Comparison of ENCODE assay signal across 7 mouse cellular contexts in the genomic region with DNA sequence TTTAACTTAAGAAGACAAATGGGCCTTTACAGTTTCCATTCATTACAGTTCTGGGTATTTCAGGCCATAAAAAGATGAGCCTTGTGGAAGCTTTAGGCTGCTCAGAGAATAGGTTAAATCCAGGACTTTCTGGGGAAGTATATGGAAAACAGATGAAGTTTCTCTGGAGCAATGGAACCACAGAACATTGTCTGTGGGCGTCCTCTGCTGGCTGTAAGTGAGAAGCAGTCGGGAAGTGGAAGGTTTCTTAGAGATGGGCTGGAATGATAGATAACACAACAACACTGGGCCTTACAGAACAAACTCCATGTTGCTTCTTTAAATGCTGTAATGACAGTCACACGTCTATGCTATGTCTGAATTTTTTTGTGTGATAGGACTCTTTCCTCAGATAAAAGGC. TPM values are rescaled to one million over a fixed set of nuclear protein-coding genes. Genes with fewer than 3 reads are reported as not detected.
DNase-seq lines count a peak whose midpoint lies in the region; ATAC-seq and TF ChIP-seq lines count a peak whose summit lies in the region.

No protein-coding gene starts in this region.

- peak; percentile 50 for TF ChIP-seq CTCF in kidney, adult 2 months (conservative IDR thresholded peaks at IDR 0.05; ENCODE audit: insufficient read depth, insufficient read length, low read depth, low read length)

- no peak overlapping the region for H3K27ac ChIP-seq in kidney, adult 2 months (ENCODE audit: insufficient read depth, low read depth, low read length)
- no peak overlapping the region for H3K27ac ChIP-seq in kidney, embryonic 14.5 days (ENCODE audit: low read depth, low read length)

- intact Hi-C loops in left cerebral cortex, postnatal 4 days (cut with DNase I) = loop anchor here (5.0 to 10.0 kb wide), 2 partner anchors 125 to 417 kb away; a partner anchor contains a TSS

- H3K9ac ChIP-seq in kidney, embryonic 14.5 days (ENCODE audit: low read depth, low read length) = no peak overlapping the region

- WGBS in kidney, adult 2 months = 44% methylated on average over 3 of the region's 3 CpGs
- 31% methylated on average over 3 of the region's 3 CpGs for WGBS in kidney, embryonic 14.5 days

- no peak for TF ChIP-seq POLR2A in kidney, adult 2 months (IDR thresholded peaks at IDR 0.05; ENCODE audit: low read depth, low read length)

- H3K36me3 ChIP-seq in kidney, adult 2 months (ENCODE audit: control insufficient read depth, insufficient read depth, low read length) = no peaks in the 10 kb centered on the region
- H3K36me3 ChIP-seq in kidney, embryonic 14.5 days (ENCODE audit: control insufficient read depth, insufficient read depth, low read length) = no peaks in the 10 kb centered on the region

- H3K4me2 ChIP-seq in kidney, embryonic 14.5 days (replicated peaks; ENCODE audit: low read depth, low read length) = no peak overlapping the region

- H3K27me3 ChIP-seq in kidney, adult 2 months (replicated peaks; ENCODE audit: control insufficient read depth, insufficient read depth, low read length) = no peaks in the 10 kb centered on the region
- no peaks in the 10 kb centered on the region for H3K27me3 ChIP-seq in kidney, embryonic 14.5 days (ENCODE audit: control insufficient read depth, insufficient read depth, low read length)

- 0 out of 2 replicates have a peak, but pooled peaks cover 3% of the 10 kb centered on the region for H3K9me3 ChIP-seq in kidney, embryonic 14.5 days (ENCODE audit: control insufficient read depth, low read length)

- DNase-seq in kidney, adult 2 months = peak; percentile 65
- DNase-seq in ES-CJ7 (ENCODE audit: low read depth, low spot score) = peak; percentile 37
- peak; percentile 75 for DNase-seq in adipocyte (ENCODE audit: low spot score)
- DNase-seq in gastrocnemius, postnatal 10 days = peak; percentile 58
- DNase-seq in left cerebral cortex, postnatal 4 days = peak; percentile 35
- DNase-seq in B cell, adult 2 months = no peak

- ATAC-seq in kidney, embryonic 14.5 days (ENCODE audit: low FRiP score, low TSS enrichment) = no peak

- H3K4me3 ChIP-seq in kidney, adult 2 months (ENCODE audit: insufficient read depth, low read depth, low read length) = no peak overlapping the region
- H3K4me3 ChIP-seq in kidney, embryonic 14.5 days (ENCODE audit: low read length) = no peak overlapping the region

- H3K4me1 ChIP-seq in kidney, adult 2 months (ENCODE audit: control insufficient read depth, insufficient read depth, low read length) = peaks cover 4% of the 10 kb centered on the region; the same call in 1 of the 2 replicates
- H3K4me1 ChIP-seq in kidney, embryonic 14.5 days (ENCODE audit: control insufficient read depth, insufficient read depth, low read length) = no peaks in the 10 kb centered on the region

RNA-seq across cellular contexts. Expression of a gene that starts 10.8 kb away (rescaled TPM):
- polyA plus RNA-seq in kidney, adult 2 months (2012; rRNA removed) = 0.68 and 1.5 TPM in 2 replicates
- 3.3 and 5.1 TPM in 2 replicates for polyA plus RNA-seq in kidney, embryonic 14.5 days (2014; fragmentation: Nextera tagmentation; extraction: Ambion mirVana)
- total RNA-seq in gastrocnemius, postnatal 10 days (2021) = 1 to 10 TPM; 3.0 to 3.3 TPM
- total RNA-seq in left cerebral cortex, postnatal 4 days (2021) = 1 to 10 TPM; 2.4 to 3.7 TPM

Comparison
In these comparisons a context has a peak if more than half of its experiments do, and no peak if none do; other contexts are left out.
1. DNase-seq: peak in kidney, adult 2 months (single experiment), ES-CJ7 (single experiment), adipocyte (single experiment), gastrocnemius, postnatal 10 days (single experiment) and left cerebral cortex, postnatal 4 days (single experiment); none in B cell, adult 2 months (0 of 2).